Mouse (Mus musculus): Measurements from ENCODE around the gene Il33.

DNA sequence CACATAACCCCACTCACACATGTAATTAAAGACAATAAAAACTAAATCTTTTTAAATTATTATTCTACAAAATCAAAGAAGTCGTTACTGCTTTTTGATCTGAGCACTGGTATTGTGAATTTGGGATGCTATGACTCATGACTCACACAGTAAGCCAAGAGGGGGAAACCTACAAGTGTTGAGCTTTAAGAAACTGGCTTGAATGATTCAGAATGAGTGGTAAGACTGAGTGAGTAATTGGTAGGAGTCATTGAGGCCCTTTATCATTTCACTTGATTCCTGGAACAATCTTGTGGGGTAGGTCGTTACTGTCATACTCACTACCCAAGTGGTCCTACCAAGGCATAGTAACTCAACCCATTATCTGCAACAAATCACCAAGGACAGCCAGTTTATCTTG, 37.4 kb upstream of the Il33 start:
- no peak for TF ChIP-seq GATA1 (IDR thresholded peaks at IDR 0.05; ENCODE audit: borderline replicate concordance, low read length)
- TF ChIP-seq FLI1 (IDR thresholded peaks at IDR 0.05; ENCODE audit: low read length), result no peak
